Mouse (Mus musculus): ENCODE data around the gene Ctsd.

- TF ChIP-seq POLR2A (IDR thresholded peaks at IDR 0.05; ENCODE audit: low read depth, low read length) (no peak), CTCF (IDR thresholded peaks at IDR 0.05; ENCODE audit: extremely low read depth, insufficient read depth, insufficient read length, insufficient replicate concordance) (no peak)
Measured at GRCm38 (mm10) chr7:142400112-142400749, 12.4 kb upstream of the Ctsd start.
